Mouse (Mus musculus) embryonic facial prominence, embryonic 12.5 days (tissue): ENCODE data around the gene Fam155a. TPM values are rescaled to one million over a fixed set of nuclear protein-coding genes. Genes with fewer than 3 reads are reported as not detected.
"Not testable (repeated sequence)": the region's sequence is repeated elsewhere in the genome, so short reads cannot be mapped to it uniquely, and the experiment has no call there.

Experiments used
- ATAC-seq: fragments of 200-750 bp; cut with Nextera tagmentation; 2 replicates; pipeline ENCODE4 v1.8.0; 2017; ENCODE audit not compliant: insufficient number of reproducible peaks, insufficient read depth, low FRiP score, low TSS enrichment
- H3K27ac ChIP-seq: fragments of 300-500 bp; sonication (generic); 2 replicates; pipeline ENCODE4 v1.5.1; 2016; ENCODE audit warnings: mild to moderate bottlenecking
- H3K27me3 ChIP-seq: fragments of 300-500 bp; sonication (generic); 2 replicates; pipeline ENCODE4 v1.6.1; 2016; ENCODE audit warnings: mild to moderate bottlenecking, moderate library complexity
- H3K36me3 ChIP-seq: fragments of 300-500 bp; sonication (generic); 2 replicates; pipeline ENCODE4 v1.6.1; 2016; ENCODE audit warnings: mild to moderate bottlenecking
- H3K4me1 ChIP-seq: fragments of 300-500 bp; sonication (generic); 2 replicates; pipeline ENCODE4 v1.6.1; 2016
- H3K4me2 ChIP-seq: fragments of 300-500 bp; sonication (generic); replicated peaks from 2 replicates; pipeline ENCODE4 v1.6.1; 2016; ENCODE audit warnings: mild to moderate bottlenecking, moderate library complexity
- H3K4me3 ChIP-seq: fragments of 300-500 bp; sonication (generic); 2 replicates; pipeline ENCODE4 v1.5.1; 2016; ENCODE audit warnings: mild to moderate bottlenecking
- H3K9ac ChIP-seq: fragments of 300-500 bp; sonication (generic); 2 replicates; pipeline ENCODE4 v1.6.1; 2016; ENCODE audit warnings: mild to moderate bottlenecking, moderate library complexity
- H3K9me3 ChIP-seq: fragments of 300-500 bp; sonication (generic); 2 replicates; pipeline ENCODE4 v1.6.1; 2016; ENCODE audit warnings: mild to moderate bottlenecking, moderate library complexity
- WGBS: fragments of 180-500 bp; shearing (Covaris S2); methylation state at CpG from one replicate; pipeline ENCODE4 v1.1.7; 2016; 5-methylcytosine and 5-hydroxymethylcytosine counted together
- polyA plus RNA-seq: library from polyadenylated mRNA; unstranded; fragments of >200 nt; fragmentation: Nextera tagmentation; extraction: Ambion mirVana; gene quantifications from 2 replicates; pipeline ENCODE4 v1.2.1, GENCODE M21; 2016

Gene Fam155a
- polyA plus RNA-seq, 1 experiment from 2014 or later, result 1.3 TPM

GRCm38 (mm10) chr8:9776818-9777217, 5.9 kb upstream of the Fam155a start:
- WGBS, result 84% methylated on average over 10 of the region's 10 CpGs

GRCm38 (mm10) chr8:9772519-9772840, 1.5 kb upstream of the Fam155a start:
- WGBS, result 6% methylated on average over 6 of the region's 6 CpGs
- no peak for ATAC-seq
- no peaks in the 10 kb centered on the region for H3K36me3 ChIP-seq
- peaks cover 18% of the 10 kb centered on the region for H3K4me1 ChIP-seq
- H3K27me3 ChIP-seq, result peaks cover 51% of the 10 kb centered on the region
- H3K4me2 ChIP-seq, result peak overlapping the region; percentile 97
- no peaks in the 10 kb centered on the region for H3K9me3 ChIP-seq
- H3K4me3 ChIP-seq, result peak overlapping the region; percentile 61
- H3K27ac ChIP-seq, result no peak overlapping the region
- H3K9ac ChIP-seq, result no peak overlapping the region; the same call in 1 of the 2 replicates

More at GRCm38 (mm10) chr8:9776818-9777217, 5.9 kb upstream of the Fam155a start:
- Histone ChIP-seq H3K9me3 (no peaks in the 10 kb centered on the region), H3K4me2 (no peak overlapping the region), H3K36me3 (no peaks in the 10 kb centered on the region), H3K4me3 (no peak overlapping the region), H3K27me3 (peaks cover 26% of the 10 kb centered on the region), H3K27ac (no peak overlapping the region), H3K9ac (no peak overlapping the region), H3K4me1 (peaks cover 5% of the 10 kb centered on the region)
- ATAC-seq, result no peak

- H3K4me3 ChIP-seq, result peak overlapping the region; percentile 61
- peak overlapping the region; percentile 47 for H3K9ac ChIP-seq
- H3K4me1 ChIP-seq, result peaks cover 18% of the 10 kb centered on the region
- no peaks in the 10 kb centered on the region for H3K36me3 ChIP-seq
- H3K27ac ChIP-seq, result no peak overlapping the region
- 0 out of 2 replicates have a peak, but pooled peaks have one; percentile 7 for ATAC-seq
- no peaks in the 10 kb centered on the region for H3K9me3 ChIP-seq
- peaks cover 51% of the 10 kb centered on the region for H3K27me3 ChIP-seq
- H3K4me2 ChIP-seq, result peak overlapping the region; percentile 97
- WGBS, result under 1% methylated on average over 54 of the region's 55 CpGs
Observed at GRCm38 (mm10) chr8:9771606-9772518, 901 bp upstream of the Fam155a start.

- Histone ChIP-seq H3K4me3 (peak overlapping the region; percentile 61), H3K4me2 (peak overlapping the region; percentile 97), H3K36me3 (no peaks in the 10 kb centered on the region), H3K27me3 (peaks cover 51% of the 10 kb centered on the region), H3K9ac (no peak overlapping the region), H3K4me1 (peaks cover 18% of the 10 kb centered on the region), H3K27ac (no peak overlapping the region), H3K9me3 (no peaks in the 10 kb centered on the region)
- WGBS, result 2% methylated on average over 45 of the region's 48 CpGs
- ATAC-seq, result no peak
Observed at GRCm38 (mm10) chr8:9770261-9770998, 531 bp downstream of the Fam155a start.

- Histone ChIP-seq H3K4me1 (peaks cover 18% of the 10 kb centered on the region), H3K27me3 (peaks cover 43% of the 10 kb centered on the region), H3K27ac (no peak overlapping the region), H3K4me3 (no peak overlapping the region), H3K9ac (no peak overlapping the region), H3K36me3 (no peaks in the 10 kb centered on the region), H3K9me3 (no peaks in the 10 kb centered on the region), H3K4me2 (no peak overlapping the region)
- ATAC-seq, result no peak
- WGBS, result 30% methylated on average over 6 of the region's 6 CpGs
Observed at GRCm38 (mm10) chr8:9769061-9769460, 1.9 kb downstream of the Fam155a start.

- H3K27me3 ChIP-seq, result no peaks in the 10 kb centered on the region
- ATAC-seq, result no peak
- no peaks in the 10 kb centered on the region for H3K36me3 ChIP-seq
- no peaks in the 10 kb centered on the region for H3K4me1 ChIP-seq
- no peak overlapping the region for H3K27ac ChIP-seq
- no peak overlapping the region for H3K4me2 ChIP-seq
- no peak overlapping the region for H3K9ac ChIP-seq
- no peaks in the 10 kb centered on the region for H3K9me3 ChIP-seq
- H3K4me3 ChIP-seq, result no peak overlapping the region
- 77% methylated on average over 5 of the region's 5 CpGs for WGBS
Observed at GRCm38 (mm10) chr8:9735169-9735568, 35.8 kb downstream of the Fam155a start.

GRCm38 (mm10) chr8:9709791-9710190, 61.2 kb downstream of the Fam155a start:
- H3K4me3 ChIP-seq, result no peak overlapping the region
- no peak for ATAC-seq
- no peak overlapping the region for H3K27ac ChIP-seq
- no peaks in the 10 kb centered on the region for H3K27me3 ChIP-seq
- no peaks in the 10 kb centered on the region for H3K9me3 ChIP-seq
- H3K36me3 ChIP-seq, result no peaks in the 10 kb centered on the region
- WGBS, result 84% methylated on average over 4 of the region's 4 CpGs
- H3K9ac ChIP-seq, result no peak overlapping the region
- H3K4me2 ChIP-seq, result no peak overlapping the region
- H3K4me1 ChIP-seq, result no peaks in the 10 kb centered on the region

GRCm38 (mm10) chr8:9707433-9707832, 63.5 kb downstream of the Fam155a start:
- Histone ChIP-seq H3K27ac (no peak overlapping the region), H3K4me2 (no peak overlapping the region), H3K9ac (no peak overlapping the region), H3K4me1 (no peaks in the 10 kb centered on the region), H3K9me3 (no peaks in the 10 kb centered on the region), H3K4me3 (no peak overlapping the region), H3K27me3 (no peaks in the 10 kb centered on the region), H3K36me3 (no peaks in the 10 kb centered on the region)
- ATAC-seq, result no peak
- 75% methylated on average over 8 of the region's 8 CpGs for WGBS

GRCm38 (mm10) chr8:9694794-9695193, 76.2 kb downstream of the Fam155a start:
- 91% methylated on average over 2 of the region's 2 CpGs for WGBS

GRCm38 (mm10) chr8:9692370-9692769, 78.6 kb downstream of the Fam155a start:
- Histone ChIP-seq H3K27me3 (no peaks in the 10 kb centered on the region), H3K36me3 (no peaks in the 10 kb centered on the region), H3K27ac (no peak overlapping the region), H3K9ac (no peak overlapping the region), H3K4me3 (no peak overlapping the region), H3K4me2 (no peak overlapping the region), H3K9me3 (no peaks in the 10 kb centered on the region), H3K4me1 (peaks cover 2% of the 10 kb centered on the region; the same call in 1 of the 2 replicates)
- no peak for ATAC-seq
- WGBS, result 49% methylated on average over 5 of the region's 5 CpGs

More at GRCm38 (mm10) chr8:9694794-9695193, 76.2 kb downstream of the Fam155a start:
- no peak overlapping the region for H3K9ac ChIP-seq
- no peaks in the 10 kb centered on the region for H3K36me3 ChIP-seq
- H3K4me3 ChIP-seq, result no peak overlapping the region
- no peaks in the 10 kb centered on the region for H3K27me3 ChIP-seq
- no peaks in the 10 kb centered on the region for H3K9me3 ChIP-seq
- no peak overlapping the region for H3K4me2 ChIP-seq
- peaks cover 2% of the 10 kb centered on the region; the same call in 1 of the 2 replicates for H3K4me1 ChIP-seq
- H3K27ac ChIP-seq, result no peak overlapping the region
- no peak for ATAC-seq

- not testable (repeated sequence) for H3K27me3 ChIP-seq, H3K4me1 ChIP-seq, H3K9ac ChIP-seq, H3K27ac ChIP-seq, H3K4me3 ChIP-seq, H3K36me3 ChIP-seq, H3K9me3 ChIP-seq, ATAC-seq, H3K4me2 ChIP-seq
- WGBS, result 82% methylated on average over 3 of the region's 3 CpGs
Observed at GRCm38 (mm10) chr8:9660014-9660413, 110.9 kb downstream of the Fam155a start.

GRCm38 (mm10) chr8:9656901-9657300, 114.1 kb downstream of the Fam155a start:
- Histone ChIP-seq H3K4me1 (no peaks in the 10 kb centered on the region), H3K36me3 (no peaks in the 10 kb centered on the region), H3K27ac (no peak overlapping the region), H3K27me3 (no peaks in the 10 kb centered on the region), H3K9me3 (no peaks in the 10 kb centered on the region), H3K9ac (no peak overlapping the region), H3K4me3 (no peak overlapping the region), H3K4me2 (no peak overlapping the region)
- 100% methylated on average over 2 of the region's 2 CpGs for WGBS
- ATAC-seq, result no peak
